Mouse (Mus musculus) 416B (cell line): Measurements from ENCODE around the gene Bmpr1a.
A peak's percentile ranks its signal among the peaks of the same experiment; 100 is the strongest.

Experiments
- DNase-seq: peaks from one replicate; pipeline ENCODE4 v3.0.0; 2011; ENCODE audit warnings: low read depth

Gene Bmpr1a

GRCm38 (mm10) chr14:34503325-34503647 lies at the start of gene Bmpr1a:
Gene Bmpr1a, minus strand, starts transcription at chr14:34503341.
- no peak for DNase-seq

GRCm38 (mm10) chr14:34552226-34552625 lies 49.1 kb upstream of the Bmpr1a start:
- DNase-seq, result no peak

GRCm38 (mm10) chr14:34549004-34549671 lies 46.0 kb upstream of the Bmpr1a start:
- no peak for DNase-seq

DNA sequence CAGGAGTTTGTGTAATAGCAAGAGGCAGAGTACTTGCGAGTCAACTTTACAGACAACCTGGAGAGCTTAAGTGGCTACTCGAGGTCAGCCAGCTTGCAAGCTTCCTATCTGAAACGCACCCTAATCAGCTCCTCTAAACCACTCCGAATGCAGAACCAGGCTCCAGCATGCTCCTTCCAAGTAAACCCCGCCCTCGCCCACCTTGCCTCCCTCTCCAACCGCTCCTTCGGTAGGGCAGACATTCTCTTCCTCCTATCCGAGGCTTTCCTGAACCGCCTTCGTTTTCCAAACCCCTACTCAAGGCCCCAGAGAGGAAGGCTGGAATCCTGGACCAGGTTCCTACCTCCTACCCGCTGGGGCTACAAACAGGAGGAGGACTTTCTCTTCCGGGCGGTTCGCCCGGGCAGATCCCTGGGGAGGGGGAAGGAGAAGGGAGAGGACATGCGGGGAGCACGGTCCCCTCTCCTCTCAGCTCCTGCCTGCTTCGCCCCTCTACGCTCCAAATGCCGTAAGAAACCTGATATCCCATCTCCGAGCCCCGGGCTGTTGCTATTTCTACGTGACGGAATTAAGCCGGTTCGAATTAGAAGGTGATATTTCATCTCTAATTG lies 45.4 kb upstream of the Bmpr1a start:
- DNase-seq, result no peak

- no peak for DNase-seq
Observed at GRCm38 (mm10) chr14:34544545-34544944, 41.4 kb upstream of the Bmpr1a start.

DNA sequence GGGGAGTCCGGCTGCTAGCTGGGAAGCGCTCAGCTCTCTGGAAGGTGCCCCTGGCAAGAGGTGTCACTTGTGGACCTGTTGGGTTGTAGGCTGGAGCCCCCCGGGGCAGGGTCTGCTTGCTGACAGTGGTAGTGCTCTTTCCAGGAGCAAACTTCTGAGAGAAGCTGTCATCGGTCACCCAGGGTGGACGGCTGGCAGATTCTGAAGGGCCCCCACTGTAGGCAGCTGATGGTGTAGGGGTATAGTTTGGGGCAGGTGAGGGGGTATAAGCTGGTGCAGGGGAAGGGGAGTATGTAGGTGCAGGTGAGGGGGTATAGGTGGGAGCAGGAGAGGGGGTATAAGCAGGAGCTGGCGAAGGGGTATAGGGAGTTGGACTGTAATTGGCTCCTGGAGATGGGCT lies 40.9 kb upstream of the Bmpr1a start:
- DNase-seq, result no peak

- no peak for DNase-seq
Observed at GRCm38 (mm10) chr14:34543596-34543995, 40.5 kb upstream of the Bmpr1a start.

DNA sequence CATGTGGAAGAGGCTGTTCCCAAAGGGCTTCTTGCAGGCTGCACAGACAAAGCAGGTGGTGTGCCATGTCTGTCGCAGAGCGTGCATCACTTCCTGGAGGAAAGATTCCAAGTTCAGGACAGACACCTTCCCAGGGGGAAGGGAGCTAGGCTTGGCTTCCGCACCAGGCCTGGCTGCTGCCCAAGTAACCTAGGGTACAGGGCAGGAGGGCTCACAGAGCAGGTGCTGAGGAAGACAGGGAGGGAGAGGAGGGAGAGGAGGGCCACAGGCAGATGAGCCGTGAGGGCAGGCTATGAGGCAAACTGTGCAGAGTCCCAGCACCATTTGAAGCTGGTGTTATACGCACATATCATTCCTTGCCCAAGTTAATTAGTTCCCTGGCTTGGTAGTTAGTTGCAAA lies 38.8 kb upstream of the Bmpr1a start:
- no peak for DNase-seq

GRCm38 (mm10) chr14:34540685-34541162 lies 37.6 kb upstream of the Bmpr1a start:
- DNase-seq, result no peak

GRCm38 (mm10) chr14:34535883-34536282 lies 32.7 kb upstream of the Bmpr1a start:
- DNase-seq, result no peak

DNA sequence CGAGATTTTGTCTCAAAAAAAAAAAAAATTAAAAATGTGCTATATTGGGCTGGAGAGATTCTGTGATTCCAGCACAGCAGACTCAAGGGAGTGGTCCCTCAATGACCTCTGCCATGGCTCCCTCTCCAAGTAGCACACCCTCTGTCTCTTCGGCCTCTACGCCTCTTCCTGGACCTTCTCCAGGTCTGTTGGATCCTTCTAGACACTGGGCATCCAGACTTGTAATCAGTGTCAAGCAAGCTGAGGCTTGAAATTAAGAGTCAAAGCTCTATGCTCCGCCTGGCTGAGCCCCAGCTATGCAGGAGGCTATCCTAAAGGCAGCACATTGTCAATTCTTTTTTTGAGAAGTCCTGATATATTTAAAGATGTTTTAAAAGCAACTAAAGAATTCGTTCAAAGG lies 30.4 kb upstream of the Bmpr1a start:
- no peak for DNase-seq

DNA sequence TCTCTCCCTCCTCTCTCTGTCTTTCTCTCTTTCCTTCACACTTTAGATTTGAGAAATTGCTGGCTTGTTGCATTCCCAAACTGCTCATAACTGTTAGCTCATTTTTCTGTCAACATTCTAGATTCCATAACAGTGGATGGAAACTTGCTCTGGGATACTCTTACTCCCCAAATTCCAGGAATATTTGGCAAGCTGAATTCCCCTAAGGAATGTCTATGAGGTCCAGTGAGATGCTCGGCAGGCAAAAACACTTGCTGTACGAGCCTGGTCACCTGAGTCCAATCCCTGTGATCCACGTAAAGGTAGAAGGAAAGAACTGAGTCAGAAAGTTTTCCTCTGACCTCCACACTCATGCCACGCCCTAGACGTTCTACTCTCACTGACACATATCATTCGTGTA lies 29.4 kb upstream of the Bmpr1a start:
- no peak for DNase-seq

DNA sequence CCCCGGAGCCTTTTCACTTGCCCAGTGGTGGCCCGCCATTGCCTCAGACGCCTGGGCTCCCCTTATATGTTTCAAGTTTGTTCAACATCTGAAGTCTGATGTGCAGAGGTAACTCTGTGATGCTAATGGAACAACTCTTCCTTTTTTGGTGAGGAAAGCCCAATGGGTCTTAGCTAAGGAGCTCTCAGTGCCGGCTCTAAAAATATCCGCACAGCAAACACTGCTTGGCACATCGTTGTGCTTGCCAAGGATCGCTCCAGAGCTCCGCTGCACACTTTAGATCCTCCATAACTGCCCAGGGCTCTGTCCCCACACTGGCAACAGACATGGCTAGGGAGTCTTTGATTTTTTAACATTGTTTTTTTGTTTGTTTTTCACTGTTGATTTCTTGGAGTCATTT lies 25.7 kb upstream of the Bmpr1a start:
- DNase-seq, result no peak

GRCm38 (mm10) chr14:34522701-34523100 lies 19.6 kb upstream of the Bmpr1a start, which contains the start of gene 9230112D13Rik:
Gene 9230112D13Rik, minus strand, starts transcription at chr14:34522801.
- DNase-seq, result no peak

- no peak for DNase-seq
Observed at GRCm38 (mm10) chr14:34517959-34518544, 14.9 kb upstream of the Bmpr1a start.

DNA sequence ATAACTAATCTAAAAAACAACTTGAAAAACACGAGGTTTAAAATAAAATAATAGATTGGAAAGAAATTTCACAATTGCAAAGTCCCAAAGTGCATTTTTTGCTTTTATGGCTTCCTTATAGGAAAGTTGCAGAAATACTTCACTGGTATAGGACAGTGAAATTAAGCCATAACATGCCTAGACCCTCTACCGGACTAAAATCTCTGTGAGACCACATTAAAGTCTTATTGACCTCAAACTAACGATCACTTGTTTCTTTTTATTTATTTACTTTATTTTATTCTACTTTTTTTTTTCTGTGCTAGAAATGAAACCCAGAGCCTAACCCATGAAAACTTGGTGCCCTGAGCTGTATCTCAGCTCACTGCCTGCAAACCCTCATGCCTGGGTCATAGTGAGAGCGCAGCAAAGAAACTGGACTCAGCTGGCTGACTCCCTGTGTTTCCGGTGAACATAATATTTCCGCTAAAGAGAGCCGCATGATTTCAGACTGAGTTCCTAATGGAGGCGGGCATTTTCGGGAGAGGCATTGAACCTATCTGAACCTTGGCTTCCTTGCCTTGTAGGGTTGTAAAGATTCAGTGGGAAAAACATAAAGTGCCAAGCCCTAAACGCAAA lies 13.9 kb upstream of the Bmpr1a start:
- no peak for DNase-seq

GRCm38 (mm10) chr14:34515860-34516259 lies 12.7 kb upstream of the Bmpr1a start:
- DNase-seq, result no peak

DNA sequence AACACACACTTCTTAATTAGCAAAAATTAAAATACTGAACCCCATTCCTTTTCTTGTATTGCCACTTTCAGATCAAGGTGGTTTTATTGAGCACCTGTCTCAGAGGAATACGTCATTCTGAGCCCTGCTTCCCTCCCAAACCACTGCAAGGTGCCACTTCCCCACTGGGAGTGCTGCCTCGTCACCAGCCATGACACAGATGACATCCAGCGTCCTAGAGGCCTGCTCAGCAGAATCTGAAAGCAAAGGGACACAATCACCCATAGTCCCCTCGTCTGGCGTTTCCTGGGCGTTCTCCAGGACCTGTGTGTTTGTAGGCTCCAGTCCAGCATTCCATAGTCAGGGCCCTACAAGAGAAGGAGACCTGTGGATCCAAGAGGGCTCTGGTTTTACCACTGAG lies 11.0 kb upstream of the Bmpr1a start:
- no peak for DNase-seq

- no peak for DNase-seq
Observed at GRCm38 (mm10) chr14:34512602-34513001, 9.5 kb upstream of the Bmpr1a start.

- no peak for DNase-seq
Observed at GRCm38 (mm10) chr14:34511901-34512300, 8.8 kb upstream of the Bmpr1a start.

GRCm38 (mm10) chr14:34508842-34509439 lies 5.8 kb upstream of the Bmpr1a start:
- DNase-seq, result peak; percentile 3

- DNase-seq, result peak; percentile 84
Observed at GRCm38 (mm10) chr14:34508187-34508840, 5.2 kb upstream of the Bmpr1a start.
